Mouse (Mus musculus) gastrocnemius, postnatal 4 days (tissue): ENCODE data around the gene Eef1akmt3. TPM values are rescaled to one million over a fixed set of nuclear protein-coding genes. Genes with fewer than 3 reads are reported as not detected.
"Not testable (repeated sequence)": the region's sequence is repeated elsewhere in the genome, so short reads cannot be mapped to it uniquely, and the experiment has no call there.

Experiments used
- DNase-seq, 2 experiments: peaks; one replicate each; pipeline ENCODE4 v3.0.0; 2021 to 2022; ENCODE audit warnings: low spot score in 2 of 2, mixed read lengths in 2 of 2
- total RNA-seq, 2 experiments: library from RNA; stranded (reverse); gene quantifications; 2 replicates each; pipeline ENCODE4 v1.2.3; 2021

The Eef1akmt3 gene
- total RNA-seq, 2 experiments from 2014 or later = 0.78 to 1.1 TPM

- DNase-seq = no peak
These were observed 29.9 kb upstream of the Eef1akmt3 start for GRCm38 (mm10) chr10:127071203-127071602.

GRCm38 (mm10) chr10:127070190-127071121 lies 29.1 kb upstream of the Eef1akmt3 start, which contains the start of gene Tspan31:
Gene Tspan31, minus strand, starts transcription at chr10:127070264.
- DNase-seq = peak; percentile 58 to 84

- DNase-seq = no peak
These were observed 28.2 kb upstream of the Eef1akmt3 start for GRCm38 (mm10) chr10:127069281-127070189.

GRCm38 (mm10) chr10:127068360-127069038 lies 27.2 kb upstream of the Eef1akmt3 start:
- no peak for DNase-seq

GRCm38 (mm10) chr10:127066519-127067018 lies 25.3 kb upstream of the Eef1akmt3 start:
- DNase-seq = no peak

GRCm38 (mm10) chr10:127065981-127066380 lies 24.7 kb upstream of the Eef1akmt3 start:
- DNase-seq = no peak

GRCm38 (mm10) chr10:127063913-127064870 lies 22.9 kb upstream of the Eef1akmt3 start:
- no peak for DNase-seq

GRCm38 (mm10) chr10:127063239-127063872 lies 22.0 kb upstream of the Eef1akmt3 start, which contains the start of gene Cdk4:
Gene Cdk4, plus strand, starts transcription at chr10:127063534.
- DNase-seq = peak; percentile 99

GRCm38 (mm10) chr10:127062503-127062902 lies 21.2 kb upstream of the Eef1akmt3 start:
- no peak for DNase-seq

GRCm38 (mm10) chr10:127062101-127062500 lies 20.8 kb upstream of the Eef1akmt3 start:
- DNase-seq = not testable (repeated sequence)

GRCm38 (mm10) chr10:127061513-127061912 lies 20.2 kb upstream of the Eef1akmt3 start:
- DNase-seq = no peak

- no peak for DNase-seq
These were observed 19.8 kb upstream of the Eef1akmt3 start for GRCm38 (mm10) chr10:127061085-127061484.

GRCm38 (mm10) chr10:127059968-127060916 lies 18.9 kb upstream of the Eef1akmt3 start, which contains the start of gene March9:
Gene March9, minus strand, starts transcription at chr10:127060184.
- DNase-seq = no peak

- no peak for DNase-seq
These were observed 18.1 kb upstream of the Eef1akmt3 start for GRCm38 (mm10) chr10:127059174-127059967.

GRCm38 (mm10) chr10:127058708-127059107 lies 17.4 kb upstream of the Eef1akmt3 start:
- DNase-seq = no peak

- peak; percentile 58 to 75 for DNase-seq
These were observed 16.8 kb upstream of the Eef1akmt3 start for GRCm38 (mm10) chr10:127058161-127058560.

GRCm38 (mm10) chr10:127056490-127056889 lies 15.2 kb upstream of the Eef1akmt3 start:
- no peak for DNase-seq
